Mouse (Mus musculus): ENCODE results near the gene Aldh6a1. TPM values are rescaled to one million over a fixed set of nuclear protein-coding genes. Genes with fewer than 3 reads are reported as not detected.

The Aldh6a1 gene
- polyA plus RNA-seq, 1 experiment = 76.3 TPM

DNA sequence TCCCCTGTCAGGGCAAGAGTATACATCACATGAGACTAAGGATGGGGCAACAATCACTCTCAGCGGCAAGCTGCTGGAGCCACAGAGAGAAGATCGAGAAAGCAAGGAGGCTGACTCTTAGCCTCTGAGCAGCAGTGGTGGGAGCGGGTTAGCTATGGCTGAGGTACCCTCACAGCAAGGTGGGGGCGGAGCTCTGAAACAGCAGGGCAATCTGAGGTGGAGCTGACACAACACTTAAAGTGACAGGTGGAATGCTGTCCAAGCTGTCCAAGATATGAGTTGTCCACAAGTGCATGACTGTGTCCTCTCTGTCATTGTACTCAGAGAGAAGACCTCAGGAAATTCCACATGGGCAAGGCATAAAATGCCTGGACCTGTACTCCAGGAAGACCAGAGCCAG, 68.4 kb downstream of the Aldh6a1 start:
- DNase-seq (ENCODE audit: low spot score) = no peak

Other genes with a start within 250 kb of the Aldh6a1 start
- gene Elmsan1, start 232.1 kb downstream of the Aldh6a1 start, polyA plus RNA-seq (2012; rRNA removed) = 11.9 and 16.0 TPM in 2 replicates
- 33.6 and 38.6 TPM in 2 replicates for gene Ptgr2, start 165.8 kb downstream of the Aldh6a1 start, polyA plus RNA-seq (2012; rRNA removed)
- 35.1 and 40.5 TPM in 2 replicates for gene Zfp410, start 134.2 kb downstream of the Aldh6a1 start, polyA plus RNA-seq (2012; rRNA removed)
- 27.1 and 32.3 TPM in 2 replicates for gene Coq6, start 89.3 kb downstream of the Aldh6a1 start, polyA plus RNA-seq (2012; rRNA removed)
- 4.2 and 4.4 TPM in 2 replicates for gene Fam161b, start 89.2 kb downstream of the Aldh6a1 start, polyA plus RNA-seq (2012; rRNA removed)
- 64.4 and 71.3 TPM in 2 replicates for gene Entpd5, start 42.0 kb downstream of the Aldh6a1 start, polyA plus RNA-seq (2012; rRNA removed)
- gene Bbof1, start 41.9 kb downstream of the Aldh6a1 start, polyA plus RNA-seq (2012; rRNA removed) = 1.8 and 2.3 TPM in 2 replicates
- gene Rnf113a2, start 33.8 kb downstream of the Aldh6a1 start, polyA plus RNA-seq (2012; rRNA removed) = 20.2 and 22.3 TPM in 2 replicates
- gene Lin52, start 418 bp upstream of the Aldh6a1 start, polyA plus RNA-seq (2012; rRNA removed) = 16.4 and 17.0 TPM in 2 replicates
- 0.01 TPM in 1 of 2 replicates, not detected in the other for gene Vsx2, start 118.8 kb upstream of the Aldh6a1 start, polyA plus RNA-seq (2012; rRNA removed)
- gene Abcd4, start 166.4 kb upstream of the Aldh6a1 start, polyA plus RNA-seq (2012; rRNA removed) = 31.0 and 39.8 TPM in 2 replicates
- gene Vrtn, start 190.0 kb upstream of the Aldh6a1 start, polyA plus RNA-seq (2012; rRNA removed) = not detected in 2 replicates
- gene Syndig1l, start 247.8 kb upstream of the Aldh6a1 start, polyA plus RNA-seq (2012; rRNA removed) = 0.01 TPM in 1 of 2 replicates, not detected in the other